Mouse (Mus musculus) NIH3T3 (cell line): Measurements from ENCODE around the gene Arrdc2.
A peak's percentile ranks its signal among the peaks of the same experiment; 100 is the strongest.

Experiments used
- DNase-seq: peaks from one replicate; pipeline ENCODE4 v3.0.0-alpha.2; 2012; ENCODE audit warnings: low read depth

Gene Arrdc2

DNA sequence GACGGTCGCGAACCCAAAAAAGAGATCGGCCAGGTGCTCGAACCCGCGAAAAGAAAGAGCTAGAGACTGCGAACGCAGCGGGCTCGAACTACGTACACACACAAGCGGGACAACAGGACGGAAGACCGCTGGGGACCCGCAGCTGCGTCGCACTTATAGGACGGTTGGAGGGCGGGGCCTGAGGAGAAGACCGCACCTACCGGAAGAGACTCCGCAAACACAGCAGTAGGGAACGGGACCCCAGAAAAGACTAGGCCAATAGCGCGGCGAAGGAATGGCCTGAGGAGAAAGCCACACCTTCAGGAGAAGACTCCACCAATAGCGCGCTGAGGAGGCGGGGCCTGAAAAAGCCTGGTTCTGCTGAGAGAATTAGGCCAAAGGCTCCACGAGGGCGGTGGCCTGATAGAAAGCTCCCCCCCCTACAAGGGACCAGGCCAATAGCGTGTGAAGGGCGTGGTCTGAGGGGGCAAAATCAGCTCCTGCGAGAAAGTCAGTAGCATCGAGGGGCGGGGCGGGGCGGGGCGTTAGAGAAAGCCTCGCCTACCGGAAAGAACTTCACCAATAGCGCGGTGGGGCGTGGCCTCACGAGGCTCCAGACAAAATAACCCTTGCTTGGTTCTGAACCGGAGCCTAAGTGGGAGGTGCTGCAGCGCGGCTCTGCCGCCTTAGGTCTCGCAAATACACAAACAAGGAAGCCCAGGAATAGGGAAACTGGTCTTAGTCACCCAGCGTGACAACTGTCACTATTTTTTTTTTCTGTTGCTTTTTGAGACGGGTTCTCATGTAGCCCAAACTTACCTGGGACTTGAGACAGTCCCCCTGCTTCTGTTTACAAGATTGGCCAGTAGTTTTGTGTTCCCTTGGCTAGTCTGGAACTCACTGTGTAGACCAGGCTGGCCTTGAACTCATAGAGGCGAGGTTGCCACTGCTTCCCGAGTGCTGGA is at the start of gene Arrdc2:
TSS of gene Arrdc2 (minus strand) at position 313 of the 944 bp plus-strand sequence.
- DNase-seq, result peak; percentile 100

DNA sequence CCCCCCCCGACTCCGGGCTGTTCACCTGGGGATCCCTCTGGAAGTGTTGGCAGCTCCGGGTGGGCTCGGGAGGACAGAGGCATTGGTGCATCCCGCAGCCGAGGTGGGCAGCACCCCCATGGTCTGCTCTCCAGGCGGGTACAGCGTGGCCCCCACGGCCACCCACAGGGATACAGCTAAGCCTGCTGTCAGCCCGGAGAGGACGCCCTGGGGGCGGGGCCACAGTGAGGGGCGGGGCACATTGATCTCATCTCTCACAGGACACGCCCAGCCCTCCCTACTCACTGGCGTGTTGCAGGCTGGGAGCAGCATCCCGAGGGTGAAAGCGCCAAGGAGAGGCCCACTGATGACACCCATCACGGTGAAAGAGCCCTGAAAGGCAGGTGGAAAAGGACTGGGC is 48.1 kb upstream of the Arrdc2 start:
- DNase-seq, result no peak

DNA sequence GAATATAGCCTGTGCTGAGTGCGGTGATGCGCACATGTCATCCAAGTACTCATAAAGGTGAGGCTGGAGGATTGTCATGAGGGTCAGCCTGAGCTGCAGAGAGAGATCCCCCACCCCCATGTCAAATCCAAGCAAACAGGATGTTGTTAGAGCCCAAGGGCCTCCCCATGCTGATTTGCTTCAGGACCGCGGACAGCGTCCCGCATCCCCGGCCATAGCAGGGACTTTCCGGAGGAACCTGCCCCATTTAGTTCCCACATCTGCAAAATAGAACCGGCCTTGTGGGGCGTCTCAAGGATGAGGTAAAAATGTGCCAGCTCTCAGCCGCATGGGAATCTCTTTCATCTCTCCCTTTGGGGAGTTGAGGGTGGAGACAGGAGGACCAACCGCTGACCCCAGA is 46.1 kb upstream of the Arrdc2 start:
- DNase-seq, result peak; percentile 85

DNA sequence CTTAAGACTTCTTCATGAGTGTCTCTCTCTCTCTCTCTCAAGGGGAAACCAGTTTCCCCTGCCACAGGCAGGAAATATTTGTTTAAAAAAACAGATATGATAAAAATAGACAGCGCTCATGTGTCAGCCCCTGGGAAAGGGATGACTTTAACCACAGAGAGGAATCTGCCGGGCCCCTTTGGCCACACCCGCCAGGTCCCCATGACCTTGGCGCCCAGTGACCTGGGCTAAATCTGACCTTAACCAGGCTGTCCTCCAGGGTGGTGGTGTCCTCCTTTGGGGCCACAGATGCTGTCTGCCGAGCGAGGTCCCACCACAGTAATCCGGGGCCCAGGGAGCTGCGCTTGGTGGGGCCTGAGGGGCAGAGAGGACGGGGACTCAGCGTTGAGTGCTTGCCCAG is 45.2 kb upstream of the Arrdc2 start:
- DNase-seq, result no peak

DNA sequence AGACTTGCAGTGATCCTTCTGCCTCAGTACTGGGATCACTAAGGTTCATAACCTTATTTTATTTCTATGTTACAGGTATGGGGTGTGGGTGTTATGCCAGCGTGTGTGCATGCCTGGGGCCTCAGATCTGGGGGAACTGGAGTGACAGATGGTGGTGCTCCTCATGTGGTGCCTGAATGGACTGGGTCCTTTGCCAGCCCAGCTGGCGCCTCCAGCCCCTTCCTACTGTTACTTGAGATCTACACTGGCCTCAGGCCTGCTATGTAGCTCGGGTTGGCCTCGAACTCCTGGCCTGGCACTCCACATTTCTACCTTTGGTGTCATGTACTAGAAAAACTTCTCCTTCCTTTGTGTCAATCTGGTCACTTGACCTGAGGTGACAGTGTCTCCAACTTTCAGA is 44.7 kb upstream of the Arrdc2 start:
- no peak for DNase-seq

DNA sequence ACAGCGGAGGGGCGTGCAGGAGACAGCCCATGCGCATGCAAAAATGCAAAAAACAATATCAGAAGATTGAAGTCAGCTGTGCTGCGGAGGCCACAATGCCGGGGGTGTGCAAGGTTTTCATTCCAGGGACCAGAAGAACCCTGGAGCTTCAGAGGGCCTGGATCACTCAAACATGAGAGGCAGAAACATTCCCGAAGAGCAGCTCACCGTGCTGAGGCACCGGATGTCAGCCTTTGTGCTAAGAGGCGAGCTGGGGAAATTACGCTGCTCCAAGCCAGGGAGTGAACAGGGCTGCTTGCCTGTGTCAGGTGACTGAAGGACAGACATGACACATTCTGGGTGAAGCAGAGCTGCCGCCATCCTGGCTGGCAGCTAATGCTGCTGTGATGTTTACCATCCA is 41.0 kb upstream of the Arrdc2 start:
- DNase-seq, result peak; percentile 83

DNA sequence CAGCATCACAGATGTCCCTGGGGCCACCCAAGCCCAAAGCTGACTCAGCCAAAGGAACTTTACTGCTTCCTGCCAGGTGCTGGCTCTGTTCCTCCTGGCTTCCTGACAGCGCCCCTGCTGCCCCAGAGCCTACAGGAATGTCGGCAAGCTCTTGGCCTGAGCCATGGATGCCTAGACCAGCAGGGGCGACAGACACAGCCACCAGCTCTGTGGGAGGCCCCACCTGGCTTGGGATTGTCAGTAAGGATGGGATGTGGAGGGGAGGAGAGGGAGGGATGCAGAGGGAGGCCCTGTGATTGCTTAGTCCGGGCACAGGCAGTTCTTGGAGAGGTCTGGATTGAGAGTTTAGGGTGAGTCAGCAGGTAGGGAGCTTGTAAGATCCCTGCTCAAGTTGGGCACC is 40.6 kb upstream of the Arrdc2 start:
- DNase-seq, result peak; percentile 74

DNA sequence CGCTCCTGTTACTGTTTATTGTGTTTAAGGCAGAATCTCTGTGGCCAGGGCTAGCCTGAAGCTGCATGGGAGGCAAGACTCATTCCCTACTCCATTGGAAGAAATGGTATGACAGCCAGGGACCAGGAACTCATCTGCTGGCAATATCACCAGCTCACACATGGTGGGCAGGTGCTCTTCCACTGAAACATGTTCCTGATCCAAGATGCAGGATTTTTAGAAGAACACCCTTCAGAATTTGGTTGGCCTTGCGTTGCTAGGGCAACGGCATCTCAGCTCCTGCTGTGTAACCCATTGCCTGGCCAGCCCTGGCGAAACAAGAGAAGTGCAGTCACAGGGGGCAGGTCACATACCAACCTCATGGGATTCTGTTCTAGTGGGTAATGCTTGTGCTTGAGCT is 40.0 kb upstream of the Arrdc2 start:
- DNase-seq, result peak; percentile 68

DNA sequence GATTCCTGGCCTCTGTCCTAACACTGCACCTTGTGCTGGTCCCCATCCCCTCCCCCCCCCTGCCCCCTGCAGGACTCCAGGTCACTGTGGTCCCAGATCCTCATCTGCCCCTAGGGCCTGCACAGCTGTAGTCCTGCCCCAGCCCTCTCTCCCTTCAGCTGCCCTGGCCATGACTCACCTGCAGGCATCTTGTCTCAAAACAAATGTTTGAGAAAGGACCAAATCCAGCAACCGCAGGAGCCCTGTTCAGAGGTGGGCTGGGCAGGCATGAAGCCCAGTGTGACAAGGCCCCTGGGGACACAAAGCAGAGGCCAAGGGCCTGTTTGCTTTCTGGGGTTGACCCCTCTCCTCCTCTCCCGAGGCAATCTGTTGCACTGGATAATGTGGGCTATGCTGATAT is 38.7 kb upstream of the Arrdc2 start:
- peak; percentile 64 for DNase-seq

DNA sequence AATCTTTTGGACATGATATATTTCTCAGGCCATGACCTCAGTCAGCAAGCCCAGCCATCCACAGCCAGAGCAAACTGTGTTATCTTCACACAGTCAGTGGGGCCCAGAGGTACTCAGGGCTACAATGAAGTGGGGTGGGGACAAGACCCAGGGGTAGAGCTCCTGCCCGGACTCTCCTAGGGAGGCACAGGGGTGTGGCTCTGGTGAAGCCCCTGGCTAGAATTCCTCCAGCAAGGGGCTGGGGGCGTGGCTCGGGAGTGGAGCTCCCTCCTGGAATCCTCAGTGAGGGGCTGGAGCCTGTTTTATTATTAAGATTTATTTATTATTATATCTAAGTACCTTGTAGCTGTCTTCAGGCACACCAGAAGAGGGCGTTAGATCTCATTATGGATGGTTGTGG is 36.9 kb upstream of the Arrdc2 start:
- no peak for DNase-seq

DNA sequence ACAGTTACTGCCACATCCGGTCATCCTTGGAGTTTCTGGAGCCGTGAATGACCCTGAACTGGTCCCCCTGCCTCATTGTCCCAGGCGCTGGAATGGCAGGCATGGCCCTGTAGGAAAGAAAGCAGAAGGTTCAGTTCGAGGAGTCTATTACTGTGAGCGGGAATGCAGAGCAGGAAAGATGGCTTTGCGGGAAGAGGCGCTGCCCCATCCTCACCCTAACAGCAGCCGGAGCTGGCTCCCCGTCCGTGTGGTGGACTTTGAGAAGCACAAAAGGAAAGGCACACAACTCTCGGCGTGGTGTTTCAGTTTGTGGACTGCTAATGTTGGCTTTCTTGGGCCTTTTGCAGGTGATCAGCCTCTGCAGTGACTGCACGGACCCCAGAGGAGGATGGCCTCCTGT is 34.9 kb upstream of the Arrdc2 start:
- no peak for DNase-seq

DNA sequence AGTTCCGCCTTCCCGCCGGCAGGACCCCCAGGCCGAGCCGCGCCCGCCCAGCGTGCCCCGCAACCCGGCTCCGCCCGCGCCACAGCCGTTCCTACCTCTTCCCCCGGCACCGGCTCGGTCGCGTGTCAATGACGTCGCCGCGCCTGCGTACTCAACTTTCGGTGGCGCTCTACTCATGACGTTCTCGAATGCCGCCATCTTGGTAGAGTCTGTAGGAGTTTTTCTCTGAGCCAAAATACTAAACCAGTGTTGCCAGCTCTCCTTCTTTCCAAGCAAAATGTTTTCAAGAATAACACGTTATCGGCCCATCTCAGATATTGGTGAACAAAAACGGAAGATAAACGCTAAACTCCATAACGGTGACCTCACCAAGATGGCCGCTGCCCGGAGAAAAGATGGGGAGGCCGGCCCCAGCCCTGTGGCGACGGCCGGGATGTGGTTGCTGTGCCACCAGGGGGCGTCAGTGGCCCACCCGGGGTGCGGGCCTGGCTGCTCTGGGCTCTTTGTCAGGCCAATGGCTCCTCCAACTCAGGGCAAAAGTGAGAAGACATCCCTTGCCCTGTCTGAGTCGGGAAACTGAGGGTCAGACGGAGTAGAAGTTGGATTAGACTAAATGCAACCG is 34.0 kb upstream of the Arrdc2 start, which contains the start of gene Ccdc124:
TSS of gene Ccdc124 (minus strand) at position 572 of the 622 bp plus-strand sequence.
- DNase-seq, result peak; percentile 97

DNA sequence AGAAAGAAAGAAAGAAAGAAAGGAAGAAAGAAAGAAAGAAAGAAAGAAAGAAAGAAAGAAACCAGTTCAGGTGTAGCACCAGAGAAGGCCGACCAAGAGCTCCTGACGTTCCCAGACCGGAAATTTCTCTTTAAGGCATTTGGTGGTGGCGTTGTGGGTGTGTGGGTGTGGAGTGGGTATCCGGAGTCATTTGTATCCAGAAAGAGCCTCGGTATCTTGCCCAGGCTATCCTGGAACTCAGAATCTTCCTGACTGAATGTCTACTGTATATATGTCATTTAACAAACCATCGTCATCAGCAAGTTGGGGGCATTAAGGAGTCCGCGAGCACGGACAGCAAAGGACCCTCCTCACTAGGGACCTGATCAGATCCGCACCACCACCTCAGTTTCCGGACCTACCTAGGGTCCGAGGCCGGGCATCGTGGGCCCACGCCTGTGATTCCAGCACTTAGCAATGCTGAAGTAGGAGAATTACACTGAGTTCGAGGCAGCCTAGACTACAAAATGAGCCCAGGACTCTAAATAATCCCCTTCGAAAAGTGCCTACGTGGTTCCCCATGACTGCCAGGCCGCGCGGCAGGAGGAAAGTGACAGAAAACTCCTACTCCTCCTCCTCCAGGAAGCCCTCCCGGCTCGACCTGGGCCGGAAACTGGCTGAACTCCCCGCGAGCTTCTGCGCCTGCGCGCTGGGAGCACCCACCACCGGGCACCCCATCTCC is 33.3 kb upstream of the Arrdc2 start:
- no peak for DNase-seq

DNA sequence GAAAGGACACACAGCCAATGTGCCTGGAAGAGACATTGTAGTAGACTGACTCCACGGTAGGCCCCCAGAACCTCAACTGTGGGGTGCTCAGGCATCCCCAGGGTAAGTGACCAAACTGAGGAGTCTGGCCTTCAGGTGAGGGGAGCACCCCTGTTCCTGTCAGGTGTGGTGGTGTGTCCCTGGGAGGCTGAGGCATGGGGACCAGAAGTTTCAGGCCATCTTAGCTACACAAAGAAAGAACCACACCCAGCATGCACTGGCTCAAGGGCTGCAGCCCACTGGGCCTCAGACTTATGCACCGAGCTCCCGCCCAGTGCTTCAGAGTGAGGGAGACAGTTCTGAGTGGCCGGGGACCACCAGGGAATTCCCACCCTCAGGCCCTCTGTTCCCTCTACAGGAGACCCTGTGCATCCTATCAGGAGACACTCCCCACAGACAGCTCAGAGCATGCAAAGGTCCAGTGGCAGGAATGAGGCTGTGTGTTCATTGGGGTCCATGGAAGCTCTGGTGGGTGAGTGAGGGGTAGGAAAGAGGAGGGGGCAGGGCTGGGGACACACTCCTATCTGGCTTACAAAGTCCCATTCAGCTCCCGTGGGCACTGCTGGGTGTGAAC is 31.8 kb upstream of the Arrdc2 start:
- DNase-seq, result no peak

DNA sequence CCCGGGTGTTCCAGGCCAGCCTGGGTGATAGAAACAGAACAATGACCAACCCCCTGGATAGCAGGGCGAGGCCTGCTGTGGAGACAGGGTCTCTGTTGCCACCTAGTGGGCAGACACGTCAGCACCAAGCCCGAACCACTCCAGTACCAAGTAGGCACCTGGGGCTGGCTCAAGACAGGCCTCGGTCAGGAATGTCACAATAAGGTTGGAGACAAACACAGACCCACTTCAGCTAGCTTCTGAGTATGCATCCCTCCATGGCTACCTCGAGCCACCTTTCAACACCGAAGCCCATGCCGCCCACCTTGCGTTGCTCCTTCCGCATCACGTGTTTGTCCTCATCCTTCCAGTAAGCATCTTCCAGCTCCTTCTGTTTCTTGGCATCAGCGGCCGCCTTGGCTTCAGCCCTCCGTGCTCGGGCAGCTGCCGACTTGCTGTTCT is 30.1 kb upstream of the Arrdc2 start:
- peak; percentile 88 for DNase-seq

DNA sequence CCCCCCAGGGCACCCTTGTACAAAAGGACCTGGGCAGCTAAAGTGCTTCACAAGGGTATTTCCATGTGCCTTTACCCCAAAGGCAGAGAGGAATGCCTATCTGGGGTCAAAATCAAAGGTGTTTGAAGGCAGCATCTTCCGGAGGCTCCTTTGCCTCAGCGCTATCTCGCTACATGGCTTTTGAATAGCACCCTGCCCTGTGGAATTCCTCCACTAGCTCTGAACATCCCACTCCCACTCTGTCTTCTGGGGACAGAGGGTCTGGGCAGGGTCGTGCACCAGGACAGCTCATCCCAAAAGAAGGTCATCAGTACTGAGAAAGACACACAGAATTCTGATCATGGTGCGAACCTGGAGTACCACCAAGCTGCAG is 29.7 kb upstream of the Arrdc2 start:
- DNase-seq, result no peak

DNA sequence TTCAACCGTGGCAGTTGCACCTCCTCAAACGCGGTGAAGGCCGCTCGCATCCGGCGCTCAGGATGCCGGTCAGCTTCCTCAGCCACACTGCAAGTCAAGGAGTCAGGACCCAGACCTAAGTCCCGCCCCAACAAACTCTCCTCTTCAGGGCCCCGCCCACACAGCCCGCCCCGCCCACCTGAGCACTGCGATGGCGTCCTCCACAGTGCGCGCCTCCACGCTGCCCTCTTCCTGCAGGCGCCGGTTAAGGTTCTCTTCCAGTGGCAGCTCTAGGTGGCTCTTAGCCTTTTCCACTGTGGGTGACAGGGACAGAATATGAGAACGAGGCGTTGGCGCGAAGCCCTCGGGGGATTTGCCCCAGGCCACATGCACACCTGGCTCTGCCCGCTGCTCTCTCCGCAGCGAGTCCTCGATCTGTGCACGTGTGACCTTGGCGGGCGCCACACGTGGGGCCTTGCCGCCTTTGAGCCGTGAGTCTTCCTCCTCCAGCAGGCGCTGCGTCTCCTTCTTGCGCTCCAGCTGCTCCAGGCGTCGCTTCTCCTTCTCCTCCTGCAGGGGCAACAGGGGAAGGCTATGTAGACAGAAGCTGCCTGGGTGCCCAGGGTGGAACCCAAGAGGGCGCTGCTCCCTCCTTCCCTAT is 29.2 kb upstream of the Arrdc2 start:
- DNase-seq, result no peak

DNA sequence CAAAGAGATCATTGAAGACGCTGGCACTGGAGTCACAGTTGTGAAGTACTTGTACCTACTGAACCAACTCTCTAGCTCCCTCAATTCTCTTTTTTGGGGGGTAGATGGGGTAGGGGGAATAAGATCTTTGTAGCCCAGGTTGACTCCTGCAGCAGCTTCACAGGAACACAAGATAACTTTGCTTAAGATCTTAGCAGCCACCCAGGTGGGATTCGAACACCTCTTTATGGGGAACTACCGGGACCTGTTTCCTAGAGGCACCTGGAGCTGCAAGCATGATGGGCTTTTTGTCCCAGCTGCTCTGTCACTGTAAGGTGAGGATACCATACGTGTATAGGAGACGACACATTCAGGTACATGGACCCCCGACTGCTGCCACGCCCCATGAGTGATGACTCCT is 27.0 kb upstream of the Arrdc2 start:
- DNase-seq, result no peak

DNA sequence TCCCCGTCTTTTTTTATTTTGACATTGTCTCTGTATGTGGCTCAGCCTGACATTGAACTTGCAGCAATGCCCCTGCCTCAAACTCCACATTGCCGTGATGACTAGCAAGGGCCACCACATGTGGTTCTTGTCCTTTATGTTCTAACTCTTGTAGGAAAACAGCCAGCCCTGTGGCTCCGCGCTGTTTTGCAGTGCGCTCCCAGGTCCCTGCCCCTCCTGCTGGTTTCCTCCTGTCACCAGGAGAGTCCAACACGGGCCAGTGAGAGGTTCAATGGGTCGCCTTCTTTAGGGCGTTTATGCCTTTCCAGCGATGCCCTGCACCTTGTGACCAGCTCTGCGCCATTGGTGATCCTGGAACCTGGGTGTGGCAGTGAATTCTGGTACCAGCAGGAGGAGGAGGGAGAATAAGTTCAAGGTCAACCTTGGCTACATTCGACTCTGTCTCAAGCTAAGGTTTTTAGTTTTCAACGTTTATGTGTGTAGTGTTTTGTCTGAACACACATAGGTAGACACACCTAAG is 26.5 kb upstream of the Arrdc2 start:
- no peak for DNase-seq

DNA sequence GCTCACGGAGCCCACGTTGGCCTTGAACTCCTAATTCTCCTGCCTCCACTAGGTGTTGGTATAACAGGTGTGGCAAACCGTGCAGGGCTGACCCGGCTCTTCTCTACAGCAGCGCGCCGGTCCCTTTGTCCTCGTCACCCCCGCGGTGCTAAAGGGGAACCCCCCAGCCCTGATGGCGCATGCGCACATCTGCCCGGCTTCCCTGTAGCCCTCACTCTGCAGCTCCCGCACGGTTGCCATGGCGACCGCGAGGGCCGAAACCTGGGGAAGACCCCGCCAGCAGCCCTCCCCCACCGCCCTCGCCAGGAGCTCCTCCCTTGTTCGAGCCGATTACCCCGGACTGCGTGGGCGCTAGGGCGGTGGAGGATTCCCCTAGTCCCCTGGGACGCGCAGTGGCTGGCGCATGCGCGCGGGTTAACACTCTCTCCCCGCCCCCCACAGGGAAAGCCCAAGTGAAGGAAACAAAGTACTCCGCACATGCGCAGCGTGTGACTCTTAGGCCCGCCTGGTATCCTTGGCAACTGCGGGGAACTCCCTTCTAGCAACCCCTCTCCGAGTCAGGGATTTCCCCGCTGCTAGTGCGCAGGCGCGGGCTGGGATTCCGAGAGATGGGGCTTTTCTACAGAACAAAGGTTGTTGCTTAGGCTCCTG is 26.0 kb upstream of the Arrdc2 start:
- DNase-seq, result peak; percentile 100

DNA sequence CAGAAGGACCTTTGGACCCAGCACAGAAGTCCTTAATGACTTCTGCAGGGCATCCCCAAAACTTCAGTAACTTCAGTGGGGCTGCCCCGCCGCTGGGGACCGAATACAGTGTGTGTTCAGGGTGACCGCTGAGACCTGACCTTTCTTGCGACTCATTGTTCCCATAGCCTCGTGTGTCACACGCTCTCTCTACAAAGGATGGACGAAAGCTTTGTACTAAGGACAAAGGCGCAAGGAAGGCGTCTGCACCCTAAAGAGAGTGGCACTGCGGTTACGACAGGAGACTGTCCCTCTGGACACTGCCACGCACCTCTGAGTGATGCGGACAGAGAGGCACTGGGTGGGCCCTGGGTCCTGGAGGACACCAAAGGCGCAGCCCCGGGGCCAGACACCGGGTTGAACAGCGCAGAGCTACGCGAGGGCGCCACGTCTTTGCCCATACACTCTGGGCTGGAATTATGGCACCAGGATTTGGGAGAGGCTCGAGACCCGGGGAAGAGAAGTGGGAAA is 25.2 kb upstream of the Arrdc2 start:
- DNase-seq, result no peak
